In the genomic region with DNA sequence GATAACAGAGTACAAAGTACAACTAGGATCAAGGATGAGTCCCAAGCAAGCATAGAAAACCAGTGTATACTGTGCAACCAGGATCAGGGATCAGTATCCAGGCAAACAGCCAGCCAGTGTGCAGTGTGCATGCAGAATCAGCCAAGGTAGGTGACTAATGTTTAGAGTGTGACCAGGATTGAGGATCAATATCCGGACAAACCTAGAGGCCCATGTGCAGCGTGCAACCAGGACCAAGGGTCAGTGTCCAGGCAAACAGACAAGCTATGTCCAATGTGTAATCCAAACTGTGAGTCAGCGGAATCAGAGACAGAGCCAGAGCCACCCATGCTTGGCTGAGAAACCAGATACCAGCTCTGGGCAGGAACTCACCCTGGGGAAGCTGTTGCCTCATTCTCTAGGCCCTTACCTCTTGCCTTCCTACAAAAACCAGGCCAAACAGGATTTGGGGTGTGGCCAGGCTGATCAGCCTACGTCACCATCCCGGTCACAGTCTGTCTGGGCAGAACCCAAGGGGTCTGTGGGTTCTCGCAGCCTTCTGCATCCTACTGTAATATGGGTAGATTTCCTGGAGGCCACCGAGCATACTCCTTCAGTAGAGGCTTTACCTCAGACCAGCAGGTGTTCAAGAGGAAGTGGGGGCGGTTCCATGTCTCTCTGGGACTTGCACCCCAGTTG, we compare ENCODE assay signal across 8 mouse cellular contexts. TPM values are rescaled to one million over a fixed set of nuclear protein-coding genes. Genes with fewer than 3 reads are reported as not detected.
DNase-seq lines count a peak whose midpoint lies in the region; ATAC-seq and TF ChIP-seq lines count a peak whose summit lies in the region.

No protein-coding gene starts in this region.

- no peak overlapping the region for H3K9ac ChIP-seq in heart, postnatal 0 days (replicated peaks; ENCODE audit: low read depth, low read length)

- no peak for TF ChIP-seq CTCF in heart, postnatal 0 days (IDR thresholded peaks at IDR 0.05; ENCODE audit: low read depth)
- no peak for TF ChIP-seq CTCF in layer of hippocampus, adult 2 months (conservative IDR thresholded peaks at IDR 0.05)

- H3K36me3 ChIP-seq in heart, postnatal 0 days (replicated peaks; ENCODE audit: control insufficient read depth, insufficient read depth, low read length) = no peaks in the 10 kb centered on the region
- H3K36me3 ChIP-seq in limb, embryonic 10.5 days = no peaks in the 10 kb centered on the region

- no peak for TF ChIP-seq EP300 in heart, postnatal 0 days (IDR thresholded peaks at IDR 0.05; ENCODE audit: low read depth)

- H3K9me3 ChIP-seq in heart, postnatal 0 days (replicated peaks; ENCODE audit: control insufficient read depth, low read length) = no peaks in the 10 kb centered on the region
- H3K9me3 ChIP-seq in limb, embryonic 10.5 days (replicated peaks) = no peaks in the 10 kb centered on the region

- H3K4me1 ChIP-seq in heart, postnatal 0 days (ENCODE audit: control insufficient read depth, insufficient read depth) = peaks cover 19% of the 10 kb centered on the region
- H3K4me1 ChIP-seq in limb, embryonic 10.5 days = peaks cover 42% of the 10 kb centered on the region

- no peak overlapping the region for H3K4me3 ChIP-seq in heart, postnatal 0 days (ENCODE audit: low read depth, low read length)
- no peak overlapping the region for H3K4me3 ChIP-seq in limb, embryonic 10.5 days
- H3K4me3 ChIP-seq in layer of hippocampus, adult 2 months = no peak overlapping the region

- 78% methylated on average over 8 of the region's 8 CpGs for WGBS in heart, postnatal 0 days
- 85% methylated on average over 8 of the region's 8 CpGs for WGBS in limb, embryonic 10.5 days

- H3K4me2 ChIP-seq in heart, postnatal 0 days (ENCODE audit: low read depth, low read length) = no peak overlapping the region

- peak; percentile 31 to 40 for DNase-seq in B cell, adult 2 months
- DNase-seq in adrenal gland, postnatal 14 days = peak; percentile 78
- peak; percentile 53 for DNase-seq in heart, postnatal 0 days (ENCODE audit: low spot score)
- no peak for DNase-seq in limb, embryonic 10.5 days (ENCODE audit: low spot score)
- peak; percentile 89 for DNase-seq in skeletal muscle tissue, adult 2 months (ENCODE audit: low read depth, low spot score)
- no peak for DNase-seq in cerebellum, adult 11-12 months
- no peak for DNase-seq in layer of hippocampus, adult 2 months (ENCODE audit: low spot score in 2 of 2)
- DNase-seq in right cerebral cortex, adult 18-20 months = no peak

- ATAC-seq in heart, postnatal 0 days (ENCODE audit: insufficient read depth, low read depth) = peak; percentile 39; the same call in 1 of the 2 replicates

- H3K27me3 ChIP-seq in heart, postnatal 0 days (ENCODE audit: control insufficient read depth, insufficient read depth, low read length) = no peaks in the 10 kb centered on the region
- H3K27me3 ChIP-seq in limb, embryonic 10.5 days (ENCODE audit: low read depth, poor library complexity, severe bottlenecking) = no peaks in the 10 kb centered on the region

- H3K27ac ChIP-seq in heart, postnatal 0 days (ENCODE audit: low read depth) = peak overlapping the region; percentile 58; the same call in 1 of the 2 replicates
- peak overlapping the region; percentile 46 for H3K27ac ChIP-seq in limb, embryonic 10.5 days
- H3K27ac ChIP-seq in layer of hippocampus, adult 2 months = no peak overlapping the region

RNA-seq across cellular contexts. Expression of a gene that starts 20.4 kb away (rescaled TPM):
- 97.2 and 105 TPM in 2 replicates for total RNA-seq in adrenal gland, postnatal 14 days (2021)
- 132 and 175 TPM in 2 replicates for total RNA-seq in heart, postnatal 0 days (2014; rRNA removed; ENCODE audit: low replicate concordance)
- polyA plus RNA-seq in heart, postnatal 0 days (2015; fragmentation: Nextera tagmentation; extraction: Ambion mirVana) = 9.6 and 9.8 TPM in 2 replicates
- polyA plus RNA-seq in limb, embryonic 10.5 days (2016; fragmentation: Nextera tagmentation; extraction: Ambion mirVana) = 4.2 and 4.5 TPM in 2 replicates
- total RNA-seq in layer of hippocampus, adult 2 months (2021) = 10 to 100 TPM; 53.0 to 60.4 TPM

Comparison
In these comparisons a context has a peak if more than half of its experiments do, and no peak if none do; other contexts are left out.
1. DNase-seq: peak in B cell, adult 2 months (2 of 2), adrenal gland, postnatal 14 days (single experiment), heart, postnatal 0 days (single experiment) and skeletal muscle tissue, adult 2 months (single experiment); none in limb, embryonic 10.5 days (single experiment), cerebellum, adult 11-12 months (single experiment), layer of hippocampus, adult 2 months (0 of 2) and right cerebral cortex, adult 18-20 months (single experiment).